Comparison of ENCODE assay signal across 9 mouse cellular contexts in the genomic region with DNA sequence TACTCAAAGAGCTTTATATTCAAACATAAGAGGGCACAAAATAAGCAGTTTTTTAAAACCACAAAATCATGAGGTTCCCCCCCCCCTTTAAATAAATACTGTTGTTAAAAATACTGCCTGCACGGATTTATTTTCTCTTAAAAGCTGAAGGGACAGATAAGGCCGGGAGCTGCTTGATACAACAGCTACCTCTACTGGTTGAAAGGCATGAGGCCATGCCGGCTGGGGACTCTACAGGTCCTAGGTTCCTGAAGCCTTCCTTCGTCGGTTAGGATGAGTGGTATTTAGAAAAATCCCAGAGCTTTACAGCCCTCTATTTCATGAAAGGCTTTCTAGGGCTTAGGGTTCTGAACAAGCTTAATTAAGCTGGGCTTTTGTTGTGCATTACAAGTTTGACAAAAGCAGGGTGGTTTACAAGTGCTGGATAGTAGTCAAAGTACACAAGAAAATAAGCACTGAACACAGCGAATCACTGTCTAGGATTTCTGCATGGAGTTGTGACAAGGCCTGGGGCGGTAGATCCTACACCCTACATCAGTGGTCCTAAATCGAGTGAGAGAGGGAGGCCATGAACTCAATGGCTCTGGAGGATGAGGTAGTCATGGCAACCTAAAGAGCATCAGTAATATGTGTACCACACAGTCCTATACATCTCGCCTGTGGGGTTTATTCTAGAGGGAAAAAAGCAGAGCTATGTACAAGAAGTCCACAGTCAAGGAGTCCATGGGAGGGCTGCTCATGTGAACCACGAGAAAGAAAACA.
DNase-seq lines count a peak whose midpoint lies in the region; ATAC-seq lines count a peak whose summit lies in the region.
"Had no signal": no experiment of that assay in that cellular context is flagged by ENCODE, and none has a peak within 500 bp of the region (broad histone marks: within the 10 kb centered on the region; RNA-seq: fewer than 3 reads in every experiment).

No protein-coding gene starts in this region.

- no peak overlapping the region for H3K4me2 ChIP-seq in forebrain, embryonic 16.5 days (ENCODE audit: low read length)
- H3K4me2 ChIP-seq in midbrain, embryonic 15.5 days, result no peak overlapping the region

- WGBS in forebrain, embryonic 16.5 days, result 9% methylated on average over 10 of the region's 10 CpGs
- 16% methylated on average over 10 of the region's 10 CpGs for WGBS in midbrain, embryonic 15.5 days

- DNase-seq in frontal cortex, postnatal 14 days (ENCODE audit: low spot score in 2 of 2), result no peak
- peak; percentile 51 for DNase-seq in thymus, postnatal 4 days
- no peak for DNase-seq in thymus, postnatal 0 days (ENCODE audit: low spot score)
- peak; percentile 33 for DNase-seq in layer of hippocampus, adult 9-11 months
- no peak for DNase-seq in ovary, postnatal 10 days (ENCODE audit: low spot score)

- H3K9ac ChIP-seq in forebrain, embryonic 16.5 days (replicated peaks; ENCODE audit: low read depth, low read length), result no peak overlapping the region
- H3K9ac ChIP-seq in midbrain, embryonic 15.5 days, result no peak overlapping the region

- no peaks in the 10 kb centered on the region for H3K36me3 ChIP-seq in forebrain, embryonic 16.5 days (ENCODE audit: control insufficient read depth, insufficient read depth)
- no peaks in the 10 kb centered on the region for H3K36me3 ChIP-seq in midbrain, embryonic 15.5 days (replicated peaks)

- H3K27me3 ChIP-seq in forebrain, embryonic 16.5 days (replicated peaks; ENCODE audit: control insufficient read depth, insufficient read depth, low read length), result no peaks in the 10 kb centered on the region
- no peaks in the 10 kb centered on the region for H3K27me3 ChIP-seq in midbrain, embryonic 15.5 days (replicated peaks)

- no peak overlapping the region for H3K4me3 ChIP-seq in forebrain, embryonic 16.5 days (replicated peaks; ENCODE audit: low read length)
- H3K4me3 ChIP-seq in midbrain, embryonic 15.5 days, result no peak overlapping the region
- H3K4me3 ChIP-seq: myocyte had no signal

- no peaks in the 10 kb centered on the region for H3K9me3 ChIP-seq in forebrain, embryonic 16.5 days (ENCODE audit: control insufficient read depth, low read length)
- H3K9me3 ChIP-seq in midbrain, embryonic 15.5 days, result no peaks in the 10 kb centered on the region

- H3K27ac ChIP-seq in forebrain, embryonic 16.5 days (ENCODE audit: low read length), result no peak overlapping the region
- no peak overlapping the region for H3K27ac ChIP-seq in midbrain, embryonic 15.5 days

- peaks cover 18% of the 10 kb centered on the region for H3K4me1 ChIP-seq in forebrain, embryonic 16.5 days (replicated peaks; ENCODE audit: control insufficient read depth, insufficient read depth, low read length)
- H3K4me1 ChIP-seq in midbrain, embryonic 15.5 days, result 0 out of 2 replicates have a peak, but pooled peaks cover 7% of the 10 kb centered on the region

- peak; percentile 80 for ATAC-seq in frontal cortex, adult (ENCODE audit: low TSS enrichment)
- peak; percentile 86 for ATAC-seq in forebrain, embryonic 16.5 days
- peak; percentile 89 for ATAC-seq in midbrain, embryonic 15.5 days (replicated peaks)

Comparison
In these comparisons a context has a peak if more than half of its experiments do, and no peak if none do; other contexts are left out.
1. DNase-seq: peak in thymus, postnatal 4 days (single experiment) and layer of hippocampus, adult 9-11 months (single experiment); none in frontal cortex, postnatal 14 days (0 of 2), thymus, postnatal 0 days (single experiment) and ovary, postnatal 10 days (single experiment).
2. Peak in every context shown above with its lines, with median percentiles within 50 percentile points of each other: ATAC-seq.